Mouse (Mus musculus) layer of hippocampus, adult 2 months (tissue): ENCODE data around the gene Reep3. TPM values are rescaled to one million over a fixed set of nuclear protein-coding genes. Genes with fewer than 3 reads are reported as not detected.

ENCODE experiments used
- DNase-seq, 2 experiments: peaks; one replicate each; pipeline ENCODE4 v3.0.0; 2022; ENCODE audit warnings: low spot score in 2 of 2
- H3K27ac ChIP-seq: fragments of 200-600 bp; 2 replicates; pipeline ENCODE4 v1.8.1; 2022
- H3K4me3 ChIP-seq: fragments of 200-600 bp; 2 replicates; pipeline ENCODE4 v1.8.1; 2022; ENCODE audit warnings: mild to moderate bottlenecking
- CTCF ChIP-seq: fragments of 200-600 bp; conservative IDR thresholded peaks from 2 replicates; pipeline ENCODE4 v1.8.1; 2022; ENCODE audit warnings: antibody characterized with exemption, mild to moderate bottlenecking, moderate library complexity
- total RNA-seq, 2 experiments: library from RNA; stranded (reverse); gene quantifications; 2 replicates each; pipeline ENCODE4 v1.2.3; 2021

Gene Reep3
- total RNA-seq, 2 experiments from 2014 or later = 18.3 to 21.9 TPM

DNA sequence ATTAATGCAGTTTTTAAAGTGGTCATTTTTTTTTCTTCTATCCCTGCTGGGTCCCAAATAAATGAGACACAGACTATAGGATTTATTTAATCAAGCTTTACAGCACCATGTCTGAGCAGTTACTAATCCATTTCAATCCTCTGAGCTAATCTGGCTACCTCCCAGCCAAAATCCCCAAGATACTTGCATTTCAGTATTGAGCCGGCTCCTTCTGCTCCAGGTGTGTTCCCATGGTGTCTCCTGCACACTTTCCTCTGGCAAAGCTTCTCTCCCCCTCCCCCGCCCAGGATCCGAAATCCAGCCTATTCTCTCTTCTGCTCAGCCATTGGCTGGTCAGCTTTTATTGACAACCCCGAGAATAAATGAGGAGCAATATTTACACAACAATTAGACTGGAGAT lies 122.3 kb downstream of the Reep3 start:
- TF ChIP-seq CTCF = no peak
- DNase-seq = no peak
- no peak overlapping the region for H3K4me3 ChIP-seq
- H3K27ac ChIP-seq = no peak overlapping the region

DNA sequence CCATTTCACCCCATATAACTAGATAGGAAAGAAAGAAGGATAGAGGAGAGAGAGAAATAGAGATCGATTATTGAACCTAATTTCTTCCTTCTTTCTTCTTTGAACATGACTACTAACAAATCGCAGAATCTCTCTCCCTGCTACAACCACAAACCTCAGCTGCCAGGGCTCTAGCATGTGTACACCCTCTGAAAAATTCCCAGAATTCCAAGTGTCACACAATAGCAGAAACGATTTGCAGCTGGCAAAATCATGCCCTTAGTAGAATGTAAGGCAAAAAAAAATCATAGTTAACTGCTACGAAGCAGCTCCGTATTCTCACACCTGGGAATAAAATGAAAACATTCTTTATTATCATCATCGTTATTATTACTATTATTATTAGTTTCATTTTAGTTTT lies 122.9 kb downstream of the Reep3 start:
- no peak for DNase-seq
- H3K27ac ChIP-seq = no peak overlapping the region
- TF ChIP-seq CTCF = no peak
- no peak overlapping the region for H3K4me3 ChIP-seq

DNA sequence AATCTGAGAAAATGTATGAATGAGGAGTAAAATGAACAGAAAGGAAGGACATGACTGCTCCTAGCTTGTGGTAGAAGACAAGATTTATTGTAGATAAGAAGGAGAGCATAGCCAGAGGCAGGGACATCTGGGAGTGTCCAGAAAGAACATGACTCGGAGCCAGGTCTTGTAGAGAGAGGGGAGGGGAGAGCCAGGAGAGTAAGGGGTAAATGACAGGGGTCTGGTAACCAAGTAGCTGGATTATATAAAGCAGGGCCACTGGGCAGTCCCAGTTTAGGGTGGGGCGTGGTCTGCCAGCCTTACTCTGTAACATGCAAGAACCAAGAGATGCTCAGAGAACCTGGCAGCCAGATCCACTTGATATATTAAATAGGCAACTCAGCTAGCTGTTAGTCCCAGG lies 123.5 kb downstream of the Reep3 start:
- H3K4me3 ChIP-seq = no peak overlapping the region
- no peak overlapping the region for H3K27ac ChIP-seq
- no peak for DNase-seq
- no peak for TF ChIP-seq CTCF

DNA sequence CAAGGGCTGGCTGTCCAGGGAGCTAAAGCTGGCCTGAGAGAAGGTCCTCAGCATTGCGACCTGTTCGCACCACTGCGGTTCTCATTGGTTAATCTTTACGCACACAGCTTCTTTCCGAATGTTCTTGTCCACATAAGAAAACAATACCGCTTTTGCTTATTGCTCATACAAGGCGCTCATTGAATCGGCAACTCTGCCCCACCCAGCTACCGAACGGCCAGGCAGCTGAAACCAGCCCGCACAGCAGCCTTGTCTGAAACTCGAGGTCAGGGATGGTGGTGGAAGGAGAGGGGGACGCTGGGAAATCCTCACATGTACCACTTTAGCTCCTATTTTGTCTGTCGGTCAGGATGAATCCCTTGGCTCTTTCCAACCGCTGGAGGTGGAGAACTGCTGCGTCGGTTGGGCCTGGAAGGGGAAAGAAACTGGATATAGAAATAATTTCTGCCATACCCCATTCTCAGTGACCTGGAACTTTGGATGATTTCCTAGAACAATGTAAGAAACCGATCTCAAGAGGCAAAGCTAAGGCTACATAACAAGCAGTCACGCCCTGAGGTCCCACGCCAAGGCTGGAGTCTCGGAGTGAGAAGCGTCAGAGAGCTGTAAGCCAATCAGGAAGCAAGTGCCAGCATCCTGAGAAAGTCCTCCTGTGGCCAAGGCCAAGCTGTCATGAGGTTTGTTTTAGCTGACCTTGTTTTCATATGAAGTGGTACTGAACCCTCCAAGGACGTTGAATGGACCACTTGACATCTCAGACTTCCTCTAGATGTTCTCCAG lies 126.2 kb downstream of the Reep3 start:
- TF ChIP-seq CTCF = no peak
- no peak for DNase-seq
- H3K27ac ChIP-seq = no peak overlapping the region
- H3K4me3 ChIP-seq = no peak overlapping the region

DNA sequence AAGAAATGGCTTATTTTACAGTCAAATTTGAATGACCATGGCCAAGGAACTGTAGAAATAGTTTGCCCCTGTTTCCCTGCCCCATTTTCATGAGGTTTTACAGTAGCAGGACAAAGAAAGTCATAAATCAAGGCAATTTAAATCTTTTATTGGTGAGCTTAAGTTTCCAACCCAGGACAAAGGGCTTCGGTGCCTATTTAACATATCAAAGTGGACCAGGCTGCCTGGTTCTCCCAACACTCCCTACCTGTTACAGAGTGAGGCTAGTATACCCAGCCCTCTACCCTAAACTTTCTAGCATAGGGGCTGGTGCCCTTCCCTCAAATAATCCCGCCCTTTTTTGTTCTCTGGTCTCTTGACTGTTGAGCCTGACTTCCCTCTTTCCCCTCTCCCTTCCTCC lies 127.2 kb downstream of the Reep3 start:
- H3K27ac ChIP-seq = no peak overlapping the region
- TF ChIP-seq CTCF = no peak
- no peak for DNase-seq
- no peak overlapping the region for H3K4me3 ChIP-seq

DNA sequence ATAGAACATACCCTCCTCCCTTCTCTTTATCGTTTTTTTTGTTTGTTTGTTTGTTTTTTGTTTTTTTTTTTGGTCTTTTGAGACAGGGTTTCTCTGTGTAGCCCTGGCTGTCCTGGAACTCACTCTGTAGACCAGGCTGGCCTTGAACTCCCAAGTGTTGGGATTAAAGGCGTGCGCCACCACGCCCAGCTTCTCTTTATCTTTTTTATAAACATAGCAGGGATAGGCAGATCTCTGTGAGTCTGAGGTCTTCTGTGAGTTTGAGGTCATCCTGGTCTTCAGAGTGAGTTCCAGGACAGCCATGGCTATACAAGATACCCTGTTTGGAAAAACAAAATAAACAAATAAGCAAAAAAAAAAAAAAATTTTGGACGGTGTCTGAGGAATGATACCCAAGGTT lies 127.7 kb downstream of the Reep3 start:
- H3K27ac ChIP-seq = no peak overlapping the region
- no peak overlapping the region for H3K4me3 ChIP-seq
- no peak for TF ChIP-seq CTCF
- DNase-seq = no peak

DNA sequence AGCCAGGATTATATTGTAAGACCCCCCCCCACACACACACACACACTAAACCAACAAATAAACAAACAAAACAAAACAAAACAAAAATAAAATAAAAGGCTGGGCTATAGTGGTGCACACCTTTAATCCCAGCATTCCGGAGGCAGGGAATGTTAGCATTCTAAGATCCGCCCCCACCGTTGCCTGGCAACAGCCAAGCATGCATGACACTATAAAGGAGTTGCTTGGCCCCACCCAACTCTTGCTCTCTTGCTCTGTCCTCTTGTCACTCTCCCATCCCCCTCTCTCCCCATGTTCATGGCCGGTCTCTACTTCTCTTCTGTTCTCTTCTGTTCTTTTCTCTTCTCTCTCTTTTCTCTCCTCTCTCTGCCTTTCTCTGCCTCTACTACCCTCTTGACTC lies 128.2 kb downstream of the Reep3 start:
- no peak overlapping the region for H3K4me3 ChIP-seq
- DNase-seq = no peak
- no peak for TF ChIP-seq CTCF
- no peak overlapping the region for H3K27ac ChIP-seq

DNA sequence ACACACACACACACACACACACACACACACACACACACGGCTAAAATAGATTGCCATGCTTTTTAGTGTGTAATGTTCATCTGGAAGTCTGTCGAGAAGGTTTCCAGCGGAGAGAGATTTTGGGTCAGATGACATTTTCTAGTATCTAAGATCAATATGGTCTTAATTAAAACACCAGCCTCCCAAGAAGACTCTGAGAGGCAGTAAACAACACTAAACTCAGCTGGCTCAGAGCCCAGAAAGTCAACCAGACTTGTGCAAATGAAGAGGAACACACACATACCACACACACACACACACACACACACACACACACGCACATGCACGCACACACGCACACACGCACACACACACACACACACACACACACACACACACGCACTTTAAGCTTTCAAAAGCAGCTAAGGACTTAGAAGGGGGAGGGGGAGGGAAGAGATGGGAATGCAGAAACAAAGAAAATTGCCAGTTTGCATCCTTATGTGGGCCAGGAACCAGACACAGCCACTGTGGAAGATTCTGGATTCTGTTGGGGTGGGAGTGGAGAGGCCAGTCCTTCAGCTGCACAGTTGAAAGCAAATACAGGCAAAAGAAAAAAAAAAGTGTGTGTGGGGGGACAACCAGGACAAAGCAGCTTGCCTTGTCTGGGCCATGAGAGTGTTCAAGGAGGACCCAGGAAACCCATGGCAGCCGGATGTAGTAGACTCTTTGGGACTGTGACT lies 130.2 kb downstream of the Reep3 start:
- Histone ChIP-seq H3K4me3 (no peak overlapping the region), H3K27ac (no peak overlapping the region)
- TF ChIP-seq CTCF = no peak
- no peak for DNase-seq

DNA sequence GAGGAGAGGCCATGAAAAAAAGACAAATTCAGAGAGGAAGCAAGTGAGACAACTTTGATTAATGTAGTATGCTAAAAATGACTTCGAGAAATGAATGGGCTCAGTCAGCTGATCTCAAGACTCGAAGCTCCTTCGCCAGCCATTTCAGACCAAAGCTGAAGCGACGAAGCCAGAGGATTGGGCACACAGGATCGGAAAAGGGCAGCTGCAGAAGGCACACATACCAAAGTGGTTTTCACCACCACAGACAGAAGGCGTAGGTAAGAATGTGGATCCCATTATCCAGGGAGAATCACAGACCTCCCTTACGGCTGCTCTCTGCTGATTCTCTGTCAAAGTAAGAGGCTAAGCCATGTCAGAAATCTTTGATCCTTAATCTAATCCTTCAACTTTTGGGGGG lies 136.6 kb downstream of the Reep3 start:
- DNase-seq = no peak
- no peak for TF ChIP-seq CTCF
- Histone ChIP-seq H3K4me3 (no peak overlapping the region), H3K27ac (no peak overlapping the region)

Other genes with a start within 250 kb of the Reep3 start
- 100 to 1,000 TPM; 106 to 111 TPM for gene Jmjd1c, start 820 bp downstream of the Reep3 start, total RNA-seq
- gene Nrbf2, start 188.4 kb upstream of the Reep3 start, total RNA-seq = 10 to 100 TPM; 19.3 to 20.7 TPM